Mouse (Mus musculus): Measurements from ENCODE around the gene Retnlb.
"Not testable (repeated sequence)": the region's sequence is repeated elsewhere in the genome, so short reads cannot be mapped to it uniquely, and the experiment has no call there.

Retnlb gene

DNA sequence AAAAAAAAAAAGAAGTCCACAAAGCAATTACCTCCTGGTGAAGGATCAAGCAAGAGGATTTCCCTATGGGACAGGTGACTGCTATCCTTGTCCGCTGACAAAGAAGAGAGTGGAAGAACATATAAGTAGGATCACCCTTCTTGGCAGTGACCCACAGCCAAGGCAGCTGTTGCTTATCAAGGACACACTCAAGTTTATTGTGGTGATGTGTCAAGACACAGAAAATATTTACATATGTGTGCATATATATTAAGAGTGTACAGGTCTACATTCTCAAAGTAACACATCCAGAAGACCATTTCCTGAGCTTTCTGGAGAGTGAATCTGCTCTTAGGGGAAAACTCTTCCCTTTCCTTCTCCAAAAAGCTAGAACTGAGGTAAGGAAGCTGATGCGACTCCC lies at the start of gene Retnlb:
TSS of gene Retnlb (plus strand) at position 162 of the 400 bp plus-strand sequence.
- no peak for DNase-seq (ENCODE audit: low spot score in 2 of 2)

DNA sequence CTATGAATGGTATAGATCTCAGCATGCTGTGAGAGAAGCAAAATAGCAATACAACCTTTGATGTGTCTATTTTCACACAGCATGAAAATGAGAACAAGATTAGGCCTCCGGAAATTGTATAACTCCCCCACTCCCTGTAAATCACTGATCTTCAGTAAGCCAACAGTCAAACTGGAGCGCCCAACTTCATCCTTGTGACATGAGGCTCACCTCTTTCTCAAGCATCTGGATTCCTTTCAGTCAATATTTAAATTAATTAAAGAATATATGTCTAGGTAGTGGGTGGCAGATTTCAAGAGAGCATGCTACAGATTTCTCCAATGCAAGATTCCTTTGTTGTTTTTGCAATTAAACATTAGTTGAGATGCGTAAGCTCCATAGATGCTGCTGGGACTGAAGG lies 47.5 kb upstream of the Retnlb start:
- no peak for DNase-seq (ENCODE audit: low spot score in 2 of 2)

DNA sequence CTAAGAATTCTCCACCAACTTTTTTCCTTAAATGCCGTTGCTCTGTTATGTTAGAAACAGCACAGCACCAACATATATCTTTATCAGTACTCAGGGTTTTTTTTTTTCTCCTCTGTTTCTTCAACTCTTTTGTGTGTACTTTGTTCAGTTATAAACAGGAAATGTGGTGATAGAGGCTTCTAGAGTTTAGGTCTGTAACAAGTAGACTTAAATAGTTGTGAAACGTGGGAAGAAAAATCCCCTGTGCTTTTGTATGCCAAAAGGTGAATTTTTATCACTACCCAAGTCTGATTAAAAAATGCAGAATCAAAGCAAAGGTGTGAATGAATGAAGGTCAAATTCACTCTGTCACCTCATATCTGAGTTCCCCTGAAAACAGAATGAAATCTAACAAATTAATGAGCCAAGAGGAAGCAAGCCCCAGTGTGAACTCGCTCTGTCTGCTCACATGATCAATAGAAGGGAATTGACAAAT lies 44.6 kb upstream of the Retnlb start, which contains the start of gene Trat1:
TSS of gene Trat1 (minus strand) at position 51 of the 475 bp plus-strand sequence.
- no peak for DNase-seq (ENCODE audit: low spot score in 2 of 2)

DNA sequence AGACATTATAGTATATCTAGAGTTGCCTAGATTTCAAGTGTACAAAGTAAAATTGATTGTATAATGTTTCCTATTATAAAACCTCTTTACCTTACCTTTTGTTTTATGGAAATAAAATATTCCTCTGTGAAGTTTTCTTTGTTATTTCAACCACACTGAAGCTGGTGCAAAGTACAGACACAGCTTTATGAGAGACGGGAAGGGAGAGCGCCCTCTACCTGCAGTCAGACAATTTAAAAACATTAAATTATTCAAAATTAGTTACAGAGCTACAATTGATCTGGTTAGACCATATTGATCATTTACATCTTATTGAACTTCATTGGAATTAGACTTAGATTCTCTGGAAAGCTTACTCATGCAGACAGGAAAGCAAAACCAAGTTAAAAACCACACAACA lies 39.4 kb upstream of the Retnlb start:
- no peak for DNase-seq (ENCODE audit: low spot score in 2 of 2)

DNA sequence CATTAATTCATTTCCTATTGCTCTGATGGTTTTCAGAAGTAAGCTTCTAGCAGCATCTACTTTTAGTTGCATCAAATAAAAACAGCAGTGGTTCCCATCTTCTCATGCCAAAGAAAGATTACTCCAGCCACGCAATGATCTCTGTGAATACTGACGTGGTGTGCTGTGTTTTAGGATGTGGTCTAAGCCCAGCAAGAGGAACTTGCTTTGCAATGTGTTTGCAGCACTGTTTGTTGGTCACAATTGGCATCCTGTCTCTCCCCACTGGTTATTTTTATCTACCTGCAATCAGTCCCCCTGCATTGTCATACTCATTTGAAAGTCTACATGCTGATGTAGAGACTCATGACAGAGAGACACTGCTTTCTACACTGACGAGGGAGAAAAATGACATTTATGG lies 30.4 kb upstream of the Retnlb start:
- DNase-seq (ENCODE audit: low spot score in 2 of 2) = no peak

DNA sequence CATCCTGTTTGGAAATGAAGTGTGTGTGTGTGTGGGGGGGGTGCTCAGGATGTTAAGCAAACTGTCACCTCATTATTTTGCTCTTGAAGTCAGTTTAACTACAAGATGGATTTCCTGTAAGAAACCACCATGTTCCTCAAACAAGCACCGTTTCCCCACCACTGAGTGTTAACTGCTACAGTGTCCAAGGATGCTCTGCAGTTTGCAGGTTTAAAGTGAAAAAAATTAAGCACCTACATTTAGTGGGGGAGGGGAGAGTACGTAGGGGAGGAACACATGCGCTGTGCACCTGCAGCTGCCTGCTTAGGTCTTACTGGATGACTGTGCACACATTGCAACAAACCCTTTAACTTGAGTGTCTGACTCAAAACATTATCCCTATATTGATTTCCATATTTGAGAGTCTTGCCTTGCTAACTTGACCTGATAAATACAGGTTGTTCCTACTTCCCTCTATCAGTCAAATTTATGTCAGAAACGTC lies 27.9 kb upstream of the Retnlb start:
- DNase-seq (ENCODE audit: low spot score in 2 of 2) = no peak

DNA sequence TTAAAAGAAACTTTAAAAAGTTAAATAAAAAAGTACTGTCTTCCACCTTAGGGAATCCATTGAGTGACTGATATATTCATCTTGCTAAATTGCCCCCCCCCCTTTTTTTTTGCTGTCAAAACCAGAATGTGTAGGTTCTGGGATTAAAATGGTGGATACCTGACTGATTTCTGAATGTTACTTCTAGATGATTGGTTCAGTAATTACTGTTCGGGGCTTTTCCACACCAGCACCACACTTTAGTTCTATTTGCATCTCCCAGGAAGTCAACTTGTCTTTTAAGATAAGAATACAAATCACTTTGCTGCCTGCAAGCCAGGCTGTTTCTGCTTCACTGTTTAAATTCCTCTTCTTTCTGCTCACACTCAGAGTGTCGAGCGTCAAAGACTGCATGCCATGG lies 18.4 kb upstream of the Retnlb start:
- no peak for DNase-seq (ENCODE audit: low spot score in 2 of 2)

DNA sequence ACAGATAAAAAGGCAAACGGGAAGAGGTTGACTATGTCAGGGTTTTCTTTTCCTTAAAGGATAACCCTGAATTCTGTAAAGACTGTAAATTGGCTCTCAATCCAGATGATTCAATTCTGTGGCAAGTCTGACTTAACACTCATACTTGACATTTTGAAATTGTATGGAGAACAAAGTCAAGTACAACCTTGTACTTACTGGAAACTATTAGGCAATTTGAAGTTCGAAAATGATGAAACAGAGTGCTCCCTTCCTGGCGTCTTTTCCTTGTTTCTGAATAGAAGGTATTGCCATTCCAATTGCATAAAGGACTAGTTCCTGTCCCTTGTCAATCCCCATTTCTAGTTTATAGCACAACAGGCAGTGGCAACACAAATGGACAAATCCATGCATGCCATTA lies 17.2 kb upstream of the Retnlb start:
- DNase-seq (ENCODE audit: low spot score in 2 of 2) = no peak

DNA sequence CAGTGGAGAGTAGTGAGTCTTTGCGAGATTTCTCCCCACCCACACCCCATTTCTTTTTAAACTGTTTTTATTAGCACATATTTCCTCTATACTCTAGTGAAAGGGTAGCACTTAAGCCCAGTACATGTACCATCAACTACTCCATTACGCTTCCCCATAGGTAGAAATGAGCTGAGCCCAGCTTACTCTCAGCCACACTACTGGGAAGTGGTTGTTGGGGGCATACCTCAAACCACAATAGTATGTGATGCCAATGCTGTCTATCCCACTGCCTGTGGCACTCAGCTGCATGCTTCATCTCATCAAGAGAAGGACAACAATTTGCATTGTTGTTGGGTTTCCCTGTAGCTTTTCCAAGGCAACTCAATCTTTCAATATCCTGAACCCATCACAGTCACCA lies 15.8 kb upstream of the Retnlb start:
- DNase-seq (ENCODE audit: low spot score in 2 of 2) = no peak

DNA sequence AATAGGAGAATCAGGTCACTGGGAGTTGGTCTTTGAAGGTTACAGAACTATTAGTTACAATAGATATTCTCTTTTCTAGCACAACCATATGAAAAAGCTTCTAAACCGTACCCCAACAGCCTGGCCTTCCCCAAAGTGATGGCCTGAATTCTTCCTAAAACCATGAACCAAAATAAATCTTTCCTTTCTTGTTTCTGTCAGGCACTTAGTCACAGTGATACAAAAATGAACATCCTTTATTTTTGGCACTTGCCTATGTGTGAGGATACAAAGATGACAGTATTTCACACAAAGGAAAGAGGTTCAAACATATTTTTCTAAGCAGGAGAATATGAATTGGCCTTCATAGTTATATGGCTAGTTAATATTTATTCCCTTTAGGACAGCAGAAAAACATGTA lies 11.2 kb upstream of the Retnlb start:
- no peak for DNase-seq (ENCODE audit: low spot score in 2 of 2)

DNA sequence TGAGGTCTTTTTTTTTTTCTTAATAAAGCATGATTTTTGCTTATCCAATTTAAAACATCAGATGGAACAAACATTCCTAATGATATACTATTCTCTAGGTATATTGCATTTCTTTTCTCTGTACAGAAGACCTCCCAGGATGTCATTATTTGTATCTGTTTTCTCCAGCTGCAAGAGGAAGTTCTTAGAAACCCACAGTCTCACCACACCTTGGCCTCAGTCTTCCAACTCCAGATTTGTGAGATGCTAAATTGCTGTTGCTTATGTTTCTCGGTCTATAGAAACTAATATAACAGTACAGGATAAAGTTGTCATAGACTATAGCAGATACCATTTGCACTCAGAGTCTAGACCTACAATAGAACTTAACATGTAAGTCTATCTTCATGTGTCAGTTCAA lies 10.1 kb upstream of the Retnlb start:
- DNase-seq (ENCODE audit: low spot score in 2 of 2) = no peak

DNA sequence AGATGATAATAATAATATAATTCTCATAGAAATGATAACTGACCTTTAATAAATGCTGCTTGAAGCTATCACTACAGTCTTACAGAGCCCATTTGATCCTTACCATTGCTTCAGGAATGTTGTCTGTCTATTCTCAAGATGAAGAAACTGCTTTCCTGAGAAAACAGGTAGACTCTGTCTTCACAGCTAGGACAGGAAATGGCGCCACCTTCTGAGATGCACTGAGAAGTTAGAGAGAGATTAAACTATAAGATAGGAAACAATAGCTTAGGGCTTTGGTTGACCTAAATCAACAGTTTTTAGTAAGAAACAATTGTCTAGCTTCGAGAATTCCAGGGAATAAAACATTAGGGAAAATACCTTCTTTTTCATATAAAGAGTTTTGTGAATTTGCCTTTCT lies 7.3 kb upstream of the Retnlb start:
- DNase-seq (ENCODE audit: low spot score in 2 of 2) = no peak

DNA sequence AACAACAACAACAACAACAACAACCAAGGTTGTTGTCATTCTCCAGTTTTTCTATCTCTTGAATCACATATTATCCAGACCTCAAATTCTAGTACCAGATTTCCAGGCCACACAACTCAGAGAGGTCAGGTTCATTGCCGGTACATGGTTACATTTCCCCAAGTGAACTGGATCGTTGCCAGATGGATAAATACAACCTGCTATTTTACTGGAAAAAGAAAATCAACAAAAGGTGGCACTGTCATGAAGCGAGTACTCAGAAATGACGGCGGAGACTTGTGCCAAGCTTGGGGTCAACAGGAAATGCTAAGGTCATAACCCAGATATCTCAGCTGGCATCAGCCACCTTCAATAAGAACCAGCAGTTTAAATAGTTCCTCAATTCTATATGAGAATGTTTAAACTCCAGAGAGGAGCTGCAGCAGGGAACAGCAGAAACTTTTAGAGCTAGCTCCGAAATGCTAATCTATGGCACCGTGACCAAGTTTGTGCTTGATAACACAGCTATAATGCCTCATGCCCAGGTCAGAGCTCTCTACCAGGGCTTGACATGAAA lies 4.7 kb upstream of the Retnlb start:
- DNase-seq (ENCODE audit: low spot score in 2 of 2) = no peak

DNA sequence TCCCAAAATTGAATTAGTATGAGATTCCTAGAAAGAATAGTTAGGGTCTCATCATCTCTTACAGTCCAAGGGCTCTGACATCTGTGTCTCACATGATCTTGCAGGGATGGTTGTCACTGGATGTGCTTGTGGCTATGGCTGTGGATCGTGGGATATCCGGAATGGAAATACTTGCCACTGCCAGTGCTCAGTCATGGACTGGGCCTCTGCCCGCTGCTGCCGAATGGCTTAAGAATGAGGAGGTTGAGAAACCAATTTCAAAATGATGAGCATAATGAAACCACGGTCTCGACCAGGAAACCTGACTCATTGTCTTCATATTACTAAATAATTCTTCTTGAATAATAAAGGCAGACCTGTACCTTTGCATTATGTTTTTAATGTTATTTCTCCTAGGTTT lies 1.9 kb downstream of the Retnlb start:
- no peak for DNase-seq (ENCODE audit: low spot score in 2 of 2)

DNA sequence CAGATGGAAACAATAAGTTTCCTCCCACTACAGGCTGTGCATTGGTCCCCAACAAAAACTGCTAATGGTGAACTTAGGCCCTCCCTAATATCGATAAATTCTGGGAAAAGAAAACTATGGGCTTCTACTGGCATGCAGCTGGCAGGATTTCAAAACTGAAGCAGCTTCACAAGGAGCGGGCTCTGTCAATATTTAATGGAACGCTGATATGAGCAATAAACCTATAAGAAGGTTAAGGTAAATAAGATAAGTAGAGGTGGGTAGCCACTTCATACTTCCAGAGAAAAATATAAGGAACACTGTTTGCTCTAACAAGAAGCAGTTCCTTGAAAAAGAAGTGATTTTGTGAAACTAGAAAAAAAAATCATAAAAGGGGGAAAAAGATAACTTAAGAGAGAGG lies 9.8 kb downstream of the Retnlb start:
- DNase-seq (ENCODE audit: low spot score in 2 of 2) = no peak

DNA sequence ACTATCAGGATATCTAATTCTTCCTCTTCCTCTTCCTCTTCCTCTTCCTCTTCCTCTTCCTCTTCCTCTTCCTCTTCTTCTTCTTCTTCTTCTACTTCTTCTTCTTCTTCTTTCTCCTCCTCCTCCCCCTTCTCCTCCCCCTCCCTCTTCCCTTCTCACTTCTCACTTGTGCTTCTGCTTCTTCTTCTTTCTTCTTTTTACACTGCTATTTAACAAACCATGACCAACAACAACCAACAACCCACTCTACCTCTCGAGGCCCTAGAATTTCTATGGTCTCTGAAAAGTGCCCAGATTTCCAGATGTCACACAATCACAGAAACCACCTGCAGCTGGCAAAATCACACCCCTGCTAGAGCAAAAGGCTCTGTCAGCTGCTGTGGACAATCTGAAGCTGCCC lies 11.0 kb downstream of the Retnlb start:
- no peak for DNase-seq (ENCODE audit: low spot score in 2 of 2)

DNA sequence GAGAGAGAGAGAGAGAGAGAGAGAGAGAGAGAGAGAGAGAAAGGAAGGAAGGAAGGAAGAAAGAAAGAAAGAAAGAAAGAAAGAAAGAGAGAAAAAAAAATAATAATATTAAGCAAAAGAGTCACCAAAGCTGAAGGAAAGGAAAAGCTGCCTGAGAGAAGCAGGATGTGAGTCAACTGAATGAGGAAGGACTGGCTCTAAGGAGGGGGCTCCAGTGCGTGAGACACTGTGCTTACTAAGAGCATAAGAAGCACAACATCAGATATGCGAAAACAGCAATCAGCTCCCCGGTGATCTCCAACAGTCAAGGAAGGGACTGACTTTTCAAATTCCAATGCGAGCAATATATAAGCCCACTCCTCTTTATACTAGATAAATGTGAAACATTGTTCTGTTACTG lies 12.4 kb downstream of the Retnlb start:
- no peak for DNase-seq (ENCODE audit: low spot score in 2 of 2)

DNA sequence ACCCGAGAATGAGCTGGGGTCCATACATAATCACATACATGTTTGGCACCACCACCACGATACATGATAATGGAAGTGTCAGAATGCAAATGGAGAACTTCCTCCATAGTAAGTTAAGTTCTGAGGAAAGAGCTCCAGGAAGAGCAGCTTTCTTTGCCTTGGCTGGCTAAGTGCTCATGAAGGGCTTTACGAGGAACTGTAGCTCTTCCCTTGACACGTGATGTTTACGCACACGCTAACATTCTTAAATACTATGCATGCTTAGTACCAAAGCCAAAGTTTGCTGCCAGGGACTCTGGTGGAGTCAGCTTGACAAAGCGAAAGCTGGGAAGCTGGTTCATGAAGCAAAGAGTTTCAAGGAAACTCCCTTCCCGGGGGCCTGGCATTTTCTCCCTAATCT lies 15.4 kb downstream of the Retnlb start:
- no peak for DNase-seq (ENCODE audit: low spot score in 2 of 2)

DNA sequence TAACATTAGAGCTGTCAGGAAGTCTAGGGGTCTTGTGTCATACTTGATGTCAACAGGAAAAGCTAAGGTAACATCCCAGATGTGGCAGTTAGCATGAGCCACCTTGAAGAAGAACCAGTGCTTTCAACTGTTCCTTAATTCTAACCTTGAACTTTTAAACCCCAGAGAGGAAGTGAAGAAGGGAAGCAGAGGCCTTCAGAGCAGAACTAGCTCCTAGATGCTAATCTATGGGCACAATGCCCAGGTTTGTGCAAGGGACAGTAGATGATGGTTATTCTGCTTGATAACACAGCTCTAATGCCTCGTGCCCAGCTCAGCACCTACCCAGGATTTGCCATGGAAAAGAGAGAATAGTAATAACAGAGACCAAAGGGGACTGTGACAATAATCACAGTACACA lies 17.0 kb downstream of the Retnlb start:
- DNase-seq (ENCODE audit: low spot score in 2 of 2) = not testable (repeated sequence)

DNA sequence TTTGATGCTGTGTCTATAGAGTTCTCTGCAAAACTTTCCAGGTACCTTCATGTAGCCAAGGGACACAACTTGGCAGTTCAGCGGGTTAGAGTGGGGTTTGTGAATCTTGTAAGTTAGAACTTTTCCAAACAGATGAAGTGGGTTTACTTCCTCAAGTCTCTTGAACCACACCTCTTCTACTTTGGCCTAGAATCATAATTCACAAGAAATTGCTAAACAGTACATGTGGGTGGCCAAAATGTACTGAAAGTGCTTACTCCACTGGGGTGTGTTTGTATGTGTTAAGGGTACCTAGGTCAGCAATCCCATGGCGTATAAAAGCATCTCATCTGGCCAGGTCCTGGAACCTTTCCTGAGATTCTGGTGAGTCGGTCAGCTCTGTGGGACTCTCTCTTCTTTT lies 25.6 kb downstream of the Retnlb start, which contains the start of gene Retnla:
TSS of gene Retnla (plus strand) at position 286 of the 400 bp plus-strand sequence.
- no peak for DNase-seq (ENCODE audit: low spot score in 2 of 2)

DNA sequence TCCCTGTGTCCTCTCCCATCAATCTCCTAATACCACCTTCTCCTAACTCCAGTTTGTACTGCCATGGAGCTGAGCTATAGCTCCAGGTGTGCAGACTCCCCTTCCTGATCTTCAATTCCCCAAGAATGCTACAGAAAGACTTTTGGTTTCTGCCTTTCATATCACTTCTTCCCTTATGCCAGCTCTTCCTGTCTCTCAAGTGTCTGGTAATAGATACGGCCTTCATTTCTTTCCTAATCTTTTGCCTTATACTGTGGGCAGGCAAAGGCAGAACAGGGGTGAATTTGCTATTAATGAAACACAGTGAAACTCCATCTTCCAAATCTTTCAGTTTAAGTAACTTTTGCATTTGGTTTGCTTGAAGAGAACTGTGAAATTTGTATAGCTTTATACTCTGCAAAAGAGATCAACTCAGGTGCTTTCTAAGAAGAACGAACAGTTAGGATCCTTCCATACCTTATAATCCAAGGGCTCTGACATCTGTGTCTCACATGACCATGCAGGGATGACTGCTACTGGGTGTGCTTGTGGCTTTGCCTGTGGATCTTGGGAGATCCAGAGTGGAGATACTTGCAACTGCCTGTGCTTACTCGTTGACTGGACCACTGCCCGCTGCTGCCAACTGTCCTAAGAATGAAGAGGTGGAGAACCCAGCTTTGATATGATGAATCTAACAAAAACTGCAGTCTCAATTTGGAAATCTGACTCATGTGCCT lies 27.2 kb downstream of the Retnlb start:
- no peak for DNase-seq (ENCODE audit: low spot score in 2 of 2)

DNA sequence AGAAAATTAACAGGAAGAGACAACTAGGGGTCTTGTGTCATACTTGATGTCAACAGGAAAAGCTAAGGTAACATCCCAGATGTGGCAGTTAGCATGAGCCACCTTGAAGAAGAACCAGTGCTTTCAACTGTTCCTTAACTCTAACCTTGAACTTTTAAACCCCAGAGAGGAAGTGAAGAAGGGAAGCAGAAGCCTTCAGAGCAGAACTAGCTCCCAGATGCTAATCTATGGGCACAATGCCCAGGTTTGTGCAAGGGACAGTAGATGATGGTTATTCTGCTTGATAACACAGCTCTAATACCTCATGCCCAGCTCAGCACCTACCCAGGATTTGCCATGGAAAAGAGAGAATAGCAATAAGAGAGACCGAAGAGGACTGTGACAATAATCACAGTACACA lies 48.3 kb downstream of the Retnlb start:
- DNase-seq (ENCODE audit: low spot score in 2 of 2) = not testable (repeated sequence)

DNA sequence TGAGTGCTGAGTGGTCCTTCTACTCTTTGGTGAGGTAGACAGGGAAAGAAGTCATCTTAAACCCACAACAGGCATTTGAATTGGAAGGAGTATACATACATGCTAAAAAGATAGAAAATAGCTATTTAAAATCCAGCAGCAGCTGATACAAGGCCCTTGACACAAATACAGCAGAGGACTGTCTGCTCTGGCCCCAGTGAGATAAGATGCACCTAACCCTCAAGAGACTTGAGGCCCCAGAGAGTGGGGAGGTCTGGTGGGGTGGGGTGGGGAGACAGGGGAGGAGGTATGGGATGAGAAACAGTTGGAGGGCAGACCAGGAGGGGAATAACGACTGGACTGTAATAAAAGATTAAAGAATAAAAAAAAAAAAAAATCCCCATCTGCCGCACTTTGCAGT lies 51.0 kb downstream of the Retnlb start:
- DNase-seq (ENCODE audit: low spot score in 2 of 2) = no peak
